Mouse (Mus musculus) MEL (cell line): ENCODE data around the gene Focad. TPM values are rescaled to one million over a fixed set of nuclear protein-coding genes. Genes with fewer than 3 reads are reported as not detected.

Experiments
- DNase-seq: peaks from one replicate; pipeline ENCODE4 v3.0.0; 2011; ENCODE audit warnings: low read depth, low spot score
- H3K27ac ChIP-seq: 2 replicates; pipeline ENCODE4 v1.5.1; 2012; ENCODE audit warnings: low read depth, mild to moderate bottlenecking, control low read depth, low read length, moderate library complexity; ENCODE audit not compliant: control insufficient read depth
- H3K27me3 ChIP-seq, 2 experiments: fragments of 150-350 bp in 1 of 2; sonication (generic) in 1 of 2; 2 replicates each; pipeline ENCODE4 v1.6.1; 2012; ENCODE audit warnings: low read length in 2 of 2, mild to moderate bottlenecking in 2 of 2, improper control_type of control experiment in 1 of 2, moderate library complexity in 1 of 2; ENCODE audit not compliant: insufficient read depth in 2 of 2, control insufficient read depth in 1 of 2
- H3K36me3 ChIP-seq, 2 experiments: 2 replicates each; pipeline ENCODE4 v1.6.1; 2012 to 2014; ENCODE audit warnings: low read length in 2 of 2, improper control_type of control experiment in 1 of 2, inconsistent platforms in 1 of 2, mild to moderate bottlenecking in 1 of 2; ENCODE audit not compliant: insufficient read depth in 2 of 2, control insufficient read depth in 1 of 2
- H3K4me1 ChIP-seq, 2 experiments: fragments of 150-350 bp in 1 of 2; sonication (generic) in 1 of 2; 2 replicates each; pipeline ENCODE4 v1.6.1; 2012; ENCODE audit warnings: low read length in 2 of 2, improper control_type of control experiment in 1 of 2, mild to moderate bottlenecking in 1 of 2; ENCODE audit not compliant: insufficient read depth in 2 of 2, control insufficient read depth in 1 of 2
- H3K4me3 ChIP-seq, 2 experiments: fragments of 150-350 bp in 1 of 2; sonication (generic) in 1 of 2; 2 replicates each; pipeline ENCODE4 v1.5.1; 2012; ENCODE audit warnings: low read depth in 2 of 2, low read length in 2 of 2, mild to moderate bottlenecking in 2 of 2, moderate library complexity in 2 of 2, control low read depth in 1 of 2, improper control_type of control experiment in 1 of 2; ENCODE audit not compliant: control insufficient read depth in 1 of 2, insufficient read depth in 1 of 2
- H3K79me2 ChIP-seq: 2 replicates; pipeline ENCODE4 v1.6.1; 2012; ENCODE audit warnings: mild to moderate bottlenecking, low read length, moderate library complexity; ENCODE audit not compliant: control insufficient read depth, poor library complexity, insufficient read depth
- H3K9ac ChIP-seq: 2 replicates; pipeline ENCODE4 v1.6.1; 2012; ENCODE audit warnings: low read depth, mild to moderate bottlenecking, control low read depth, low read length, moderate library complexity; ENCODE audit not compliant: control insufficient read depth, poor library complexity, severe bottlenecking
- H3K9me3 ChIP-seq: fragments of 150-350 bp; sonication (generic); replicated peaks from 2 replicates; pipeline ENCODE4 v1.6.1; 2012; ENCODE audit warnings: mild to moderate bottlenecking, low read length, improper control_type of control experiment, moderate library complexity; ENCODE audit not compliant: insufficient read depth
- CHD2 ChIP-seq: IDR thresholded peaks from 2 replicates; pipeline ENCODE4 v1.6.1; 2011; ENCODE audit warnings: low read length, improper control_type of control experiment
- CTCF ChIP-seq, 3 experiments: IDR thresholded peaks in 2 of 3; conservative IDR thresholded peaks in 1 of 3; 2 replicates each; pipeline ENCODE4 v1.5.1; 2011 to 2012; ENCODE audit warnings: low read length in 3 of 3, low read depth in 2 of 3, mild to moderate bottlenecking in 2 of 3, improper control_type of control experiment in 1 of 3, inconsistent platforms in 1 of 3, mixed read lengths in 1 of 3, moderate library complexity in 1 of 3; ENCODE audit not compliant: control insufficient read depth in 1 of 3, insufficient read depth in 1 of 3, poor library complexity in 1 of 3, severe bottlenecking in 1 of 3
- GABPA ChIP-seq: IDR thresholded peaks from 2 replicates; pipeline ENCODE4 v1.6.1; 2012; ENCODE audit warnings: low read depth, mild to moderate bottlenecking, inconsistent platforms, low read length, improper control_type of control experiment, moderate library complexity
- HCFC1 ChIP-seq: IDR thresholded peaks from 2 replicates; pipeline ENCODE4 v1.6.1; 2012; ENCODE audit warnings: low read depth, mild to moderate bottlenecking, inconsistent platforms, low read length, improper control_type of control experiment, moderate library complexity
- KAT2A ChIP-seq: conservative IDR thresholded peaks from 2 replicates; pipeline ENCODE4 v1.6.1; 2012; ENCODE audit warnings: low read depth, low read length, improper control_type of control experiment, inconsistent platforms
- MAFK ChIP-seq: IDR thresholded peaks from 2 replicates; pipeline ENCODE4 v1.6.1; 2011; ENCODE audit warnings: low read depth, mild to moderate bottlenecking, low read length, improper control_type of control experiment, borderline replicate concordance
- MEF2A ChIP-seq: IDR thresholded peaks from 2 replicates; pipeline ENCODE4 v1.6.1; 2014; ENCODE audit warnings: low read depth, mild to moderate bottlenecking, inconsistent platforms, low read length, improper control_type of control experiment; ENCODE audit not compliant: poor library complexity, insufficient replicate concordance, severe bottlenecking; ENCODE audit errors: extremely low read depth
- MYB ChIP-seq: IDR thresholded peaks from 2 replicates; pipeline ENCODE4 v1.6.1; 2011; ENCODE audit warnings: mild to moderate bottlenecking, low read depth, low read length, improper control_type of control experiment
- MYC ChIP-seq: IDR thresholded peaks from 2 replicates; pipeline ENCODE4 v1.6.1; 2011; ENCODE audit warnings: low read depth, mild to moderate bottlenecking, low read length, improper control_type of control experiment, moderate library complexity
- NELFE ChIP-seq: IDR thresholded peaks from 2 replicates; pipeline ENCODE4 v1.6.1; 2011; ENCODE audit warnings: low read depth, low read length, improper control_type of control experiment
- POLR2AphosphoS2 ChIP-seq: IDR thresholded peaks from 2 replicates; pipeline ENCODE4 v1.6.1; 2011; ENCODE audit warnings: low read length, improper control_type of control experiment
- POLR2AphosphoS5 ChIP-seq: IDR thresholded peaks from 2 replicates; pipeline ENCODE4 v1.6.1; 2012; ENCODE audit warnings: low read depth, borderline replicate concordance, mild to moderate bottlenecking, inconsistent platforms, low read length, moderate library complexity, mixed read lengths
- SMC3 ChIP-seq: IDR thresholded peaks from 2 replicates; pipeline ENCODE4 v1.6.1; 2011; ENCODE audit warnings: low read depth, low read length, improper control_type of control experiment
- TAL1 ChIP-seq: IDR thresholded peaks from 2 replicates; pipeline ENCODE4 v1.6.1; 2012; ENCODE audit warnings: mild to moderate bottlenecking, inconsistent platforms, low read length, moderate library complexity, mixed read lengths
- TBP ChIP-seq: IDR thresholded peaks from 2 replicates; pipeline ENCODE4 v1.8.0; 2011; ENCODE audit warnings: low read depth, low read length, improper control_type of control experiment
- USF1 ChIP-seq: IDR thresholded peaks from 2 replicates; pipeline ENCODE4 v1.6.1; 2014; ENCODE audit warnings: low read depth, mild to moderate bottlenecking, inconsistent platforms, low read length, improper control_type of control experiment, moderate library complexity
- USF2 ChIP-seq, 2 experiments: IDR thresholded peaks; 2 replicates each; pipeline ENCODE4 v1.6.1; 2011 to 2012; ENCODE audit warnings: improper control_type of control experiment in 2 of 2, low read length in 2 of 2, borderline replicate concordance in 1 of 2, inconsistent platforms in 1 of 2, low read depth in 1 of 2, mild to moderate bottlenecking in 1 of 2; ENCODE audit not compliant: insufficient read depth in 1 of 2
- ZC3H11A ChIP-seq: IDR thresholded peaks from 2 replicates; pipeline ENCODE4 v1.6.1; 2012; ENCODE audit warnings: low read depth, mild to moderate bottlenecking, inconsistent platforms, low read length, improper control_type of control experiment
- ZKSCAN1 ChIP-seq: IDR thresholded peaks from 2 replicates; pipeline ENCODE4 v1.6.1; 2012; ENCODE audit warnings: low read depth, mild to moderate bottlenecking, inconsistent platforms, low read length, improper control_type of control experiment, moderate library complexity
- ZMIZ1 ChIP-seq: IDR thresholded peaks from 2 replicates; pipeline ENCODE4 v1.6.1; 2012; ENCODE audit warnings: low read depth, mild to moderate bottlenecking, inconsistent platforms, low read length, improper control_type of control experiment, moderate library complexity
- ZNF384 ChIP-seq: IDR thresholded peaks from 2 replicates; pipeline ENCODE4 v1.6.1; 2012; ENCODE audit warnings: low read depth, mild to moderate bottlenecking, inconsistent platforms, low read length, improper control_type of control experiment
- polyA plus RNA-seq, 2 experiments: library from polyadenylated mRNA; stranded (reverse) in 1 of 2; unstranded in 1 of 2; fragments of >175 nt in 1 of 2; fragments of >200 nt in 1 of 2; gene quantifications; 2 replicates each; pipeline versions ENCODE4 v1.2.1 to v1.2.4; 2012; ENCODE audit warnings: low replicate concordance in 2 of 2, low read depth in 1 of 2; ENCODE audit not compliant: insufficient read length in 2 of 2, insufficient read depth in 1 of 2, missing spikeins in 1 of 2
- total RNA-seq: library from RNA; depleted of rRNA; stranded (reverse); fragments of 300-350 nt; gene quantifications from 2 replicates; pipeline ENCODE4 v1.2.3, GENCODE M21; 2012

The Focad gene
- total and polyA plus RNA-seq, 3 experiments = 17.8 to 19.7 TPM; not detected in 1

DNA sequence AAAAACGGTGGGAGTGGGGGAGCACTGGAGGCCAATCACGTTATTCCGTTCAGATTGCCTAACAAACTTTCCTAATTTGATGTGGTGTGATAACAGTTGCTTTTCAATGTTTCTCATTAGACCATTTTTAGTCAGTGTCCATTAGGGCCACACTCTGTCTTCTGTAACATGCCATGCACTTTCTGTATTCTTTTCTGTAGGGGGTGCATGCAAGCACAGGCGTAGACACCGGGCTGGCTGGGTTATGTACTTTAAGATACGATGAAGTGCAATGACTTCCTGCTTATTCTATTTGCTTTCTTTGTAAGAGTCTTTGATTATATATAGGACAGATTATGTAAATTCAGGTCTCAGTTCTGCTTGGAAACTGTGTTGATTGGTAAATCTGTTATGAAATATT is 116.2 kb downstream of the Focad start:
- Histone ChIP-seq H3K4me1 (no peaks in the 10 kb centered on the region), H3K27ac (no peak overlapping the region), H3K36me3 (no peaks in the 10 kb centered on the region), H3K27me3 (no peaks in the 10 kb centered on the region), H3K9ac (no peak overlapping the region), H3K4me3 (no peak overlapping the region), H3K9me3 (no peaks in the 10 kb centered on the region), H3K79me2 (no peaks in the 10 kb centered on the region)
- TF ChIP-seq NELFE (no peak), ZNF384 (no peak), ZKSCAN1 (no peak), USF2 (IDR thresholded peaks at IDR 0.05; ENCODE audit: borderline replicate concordance in 1 of 2, insufficient read depth in 1 of 2, low read depth in 1 of 2, low read length in 2 of 2) (no peak), MAFK (no peak), TAL1 (no peak), KAT2A (no peak), USF1 (no peak), TBP (no peak), MYB (no peak), POLR2AphosphoS5 (no peak), HCFC1 (no peak), ZC3H11A (no peak), GABPA (no peak), ZMIZ1 (no peak), CTCF (IDR thresholded peaks at IDR 0.05 in 2 of 3, conservative IDR thresholded peaks at IDR 0.05 in 1 of 3; ENCODE audit: control insufficient read depth in 1 of 3, insufficient read depth in 1 of 3, low read depth in 2 of 3, low read length in 3 of 3, poor library complexity in 1 of 3, severe bottlenecking in 1 of 3) (no peak)
- DNase-seq = no peak

DNA sequence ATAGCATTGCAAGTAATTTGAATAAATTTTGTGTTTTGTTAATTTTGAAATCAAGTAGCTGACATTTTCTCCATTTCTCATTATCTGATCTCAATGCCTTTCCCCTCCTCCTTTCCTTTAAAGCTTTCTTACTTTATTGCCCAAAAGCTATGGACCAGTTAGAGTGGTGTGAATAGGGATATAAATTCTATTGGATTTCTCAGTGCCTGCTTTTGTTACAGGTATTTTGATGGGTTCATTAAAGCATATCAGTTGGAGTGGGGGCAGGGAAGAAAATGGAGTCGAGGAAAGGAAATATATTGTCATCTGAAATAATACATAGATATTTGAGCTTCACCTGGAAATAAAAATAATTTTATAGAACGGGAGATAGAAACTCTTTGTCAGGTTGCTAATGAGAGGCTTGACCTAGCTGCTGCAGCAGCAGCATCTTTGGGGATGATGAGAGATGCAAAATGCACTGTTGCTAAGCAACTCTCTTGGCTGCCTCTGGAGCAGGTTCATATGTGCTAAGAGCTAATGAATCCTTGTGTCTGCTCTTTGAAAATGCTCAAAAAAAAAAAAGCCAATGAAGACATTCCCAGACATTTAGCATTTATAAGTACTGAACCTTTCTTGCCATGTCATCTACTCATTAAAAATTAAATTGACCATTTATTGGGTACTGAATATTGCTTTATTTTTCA is 116.9 kb downstream of the Focad start:
- Histone ChIP-seq H3K27ac (no peak overlapping the region), H3K9ac (no peak overlapping the region), H3K79me2 (no peaks in the 10 kb centered on the region), H3K9me3 (no peaks in the 10 kb centered on the region), H3K4me3 (no peak overlapping the region), H3K36me3 (no peaks in the 10 kb centered on the region), H3K4me1 (no peaks in the 10 kb centered on the region), H3K27me3 (no peaks in the 10 kb centered on the region)
- DNase-seq = no peak
- TF ChIP-seq MEF2A (no peak), SMC3 (no peak), KAT2A (no peak), USF1 (no peak), POLR2AphosphoS2 (no peak), ZMIZ1 (no peak), USF2 (IDR thresholded peaks at IDR 0.05; ENCODE audit: borderline replicate concordance in 1 of 2, insufficient read depth in 1 of 2, low read depth in 1 of 2, low read length in 2 of 2) (no peak), CHD2 (no peak), MYB (no peak), GABPA (no peak), MYC (no peak)
